Mouse (Mus musculus) Muller cell, postnatal 12 days (primary cell): ENCODE data around the gene Canx.
A peak's percentile ranks its signal among the peaks of the same experiment; 100 is the strongest.
"Not testable (repeated sequence)": the region's sequence is repeated elsewhere in the genome, so short reads cannot be mapped to it uniquely, and the experiment has no call there.

Source experiments
- DNase-seq: peaks from one replicate; pipeline ENCODE4 v3.0.0-alpha.2; 2015; ENCODE audit errors: inconsistent ontology term

The Canx gene

GRCm38 (mm10) chr11:50325496-50326301 lies at the start of gene Canx:
TSS of gene Canx (minus strand) at chr11:50325673.
- peak; percentile 98 for DNase-seq

GRCm38 (mm10) chr11:50374286-50375015 lies 49.0 kb upstream of the Canx start:
- no peak for DNase-seq

- DNase-seq = no peak
Measured at GRCm38 (mm10) chr11:50373621-50374020, 48.1 kb upstream of the Canx start.

GRCm38 (mm10) chr11:50373086-50373485 lies 47.6 kb upstream of the Canx start:
- DNase-seq = no peak

GRCm38 (mm10) chr11:50371911-50372310 lies 46.4 kb upstream of the Canx start:
- no peak for DNase-seq

- DNase-seq = peak; percentile 48
Measured at GRCm38 (mm10) chr11:50371399-50371841, 45.9 kb upstream of the Canx start.

GRCm38 (mm10) chr11:50370969-50371368 lies 45.5 kb upstream of the Canx start:
- no peak for DNase-seq

GRCm38 (mm10) chr11:50369360-50369911 lies 44.0 kb upstream of the Canx start:
- DNase-seq = peak; percentile 77

- DNase-seq = no peak
Measured at GRCm38 (mm10) chr11:50367531-50367930, 42.1 kb upstream of the Canx start.

- no peak for DNase-seq
Measured at GRCm38 (mm10) chr11:50365322-50365721, 39.8 kb upstream of the Canx start.

GRCm38 (mm10) chr11:50364548-50364947 lies 39.1 kb upstream of the Canx start:
- peak; percentile 39 for DNase-seq

GRCm38 (mm10) chr11:50361282-50361681 lies 35.8 kb upstream of the Canx start:
- not testable (repeated sequence) for DNase-seq

GRCm38 (mm10) chr11:50358950-50359861 lies 33.7 kb upstream of the Canx start:
- peak; percentile 49 for DNase-seq

GRCm38 (mm10) chr11:50355395-50355794 lies 29.9 kb upstream of the Canx start:
- DNase-seq = no peak

GRCm38 (mm10) chr11:50354851-50355250 lies 29.4 kb upstream of the Canx start:
- no peak for DNase-seq

GRCm38 (mm10) chr11:50354162-50354561 lies 28.7 kb upstream of the Canx start, which contains the start of gene Cby3:
TSS of gene Cby3 (plus strand) at chr11:50354462.
- no peak for DNase-seq

- DNase-seq = no peak
Measured at GRCm38 (mm10) chr11:50352177-50352576, 26.7 kb upstream of the Canx start.

GRCm38 (mm10) chr11:50346256-50347032 lies 21.0 kb upstream of the Canx start:
- DNase-seq = no peak

GRCm38 (mm10) chr11:50345486-50345885 lies 20.0 kb upstream of the Canx start:
- no peak for DNase-seq

GRCm38 (mm10) chr11:50336891-50337290 lies 11.4 kb upstream of the Canx start:
- DNase-seq = no peak

GRCm38 (mm10) chr11:50336126-50336525 lies 10.7 kb upstream of the Canx start:
- DNase-seq = no peak
